Mouse (Mus musculus) limb, embryonic 14.5 days (tissue): ENCODE measurements at regions not wholly inside any gene's neighbourhood (a gene's known extent, or its start where the extent isn't known, plus 50 kb on each side); places are given as distances from the start of the nearest gene placed in this dataset.

Experiments used
- ATAC-seq: fragments of 200-750 bp; cut with Nextera tagmentation; 2 replicates; pipeline ENCODE4 v1.8.0; 2017; ENCODE audit warnings: low read depth, moderate number of reproducible peaks, moderate TSS enrichment; ENCODE audit not compliant: low FRiP score
- DNase-seq: peaks from one replicate; pipeline ENCODE4 v3.0.0-alpha.2; 2015; ENCODE audit warnings: low spot score
- H3K27ac ChIP-seq: fragments of 300-500 bp; sonication (generic); replicated peaks from 2 replicates; pipeline ENCODE4 v1.5.1; 2014; ENCODE audit warnings: low read depth, mild to moderate bottlenecking, low read length, moderate library complexity, mixed read lengths
- H3K27me3 ChIP-seq: fragments of 300-500 bp; sonication (generic); 2 replicates; pipeline ENCODE4 v1.6.1; 2014; ENCODE audit warnings: low read length, mixed read lengths; ENCODE audit not compliant: control insufficient read depth, insufficient read depth
- H3K36me3 ChIP-seq: fragments of 300-500 bp; sonication (generic); 2 replicates; pipeline ENCODE4 v1.6.1; 2014; ENCODE audit warnings: mild to moderate bottlenecking, low read length, moderate library complexity, mixed read lengths; ENCODE audit not compliant: control insufficient read depth, insufficient read depth
- H3K4me1 ChIP-seq: fragments of 300-500 bp; sonication (generic); 2 replicates; pipeline ENCODE4 v1.6.1; 2014; ENCODE audit warnings: antibody characterized with exemption, low read length, mixed read lengths; ENCODE audit not compliant: control insufficient read depth, insufficient read depth
- H3K4me2 ChIP-seq: fragments of 300-500 bp; sonication (generic); replicated peaks from 2 replicates; pipeline ENCODE4 v1.6.1; 2014; ENCODE audit warnings: low read depth, mild to moderate bottlenecking, low read length, moderate library complexity; ENCODE audit not compliant: severe bottlenecking
- H3K4me3 ChIP-seq: fragments of 300-500 bp; sonication (generic); replicated peaks from 2 replicates; pipeline ENCODE4 v1.5.1; 2014; ENCODE audit warnings: low read length
- H3K9ac ChIP-seq: fragments of 300-500 bp; sonication (generic); 2 replicates; pipeline ENCODE4 v1.6.1; 2014; ENCODE audit warnings: mild to moderate bottlenecking, low read depth, low read length, moderate library complexity; ENCODE audit not compliant: severe bottlenecking
- H3K9me3 ChIP-seq: fragments of 300-500 bp; sonication (generic); 2 replicates; pipeline ENCODE4 v1.6.1; 2016; ENCODE audit warnings: low read length; ENCODE audit not compliant: control insufficient read depth
- POLR2A ChIP-seq: fragments of 200-500 bp; IDR thresholded peaks from 2 replicates; pipeline ENCODE4 v1.8.0; 2012; ENCODE audit warnings: inconsistent platforms, mild to moderate bottlenecking, moderate library complexity, borderline replicate concordance; ENCODE audit not compliant: insufficient read depth, insufficient read length; ENCODE audit errors: extremely low read depth
- WGBS: fragments of 180-500 bp; shearing (Covaris S2); extraction: QIAGEN DNeasy Blood & Tissue Kit; methylation state at CpG from one replicate; pipeline ENCODE4 v1.1.7; 2014; 5-methylcytosine and 5-hydroxymethylcytosine counted together

DNA sequence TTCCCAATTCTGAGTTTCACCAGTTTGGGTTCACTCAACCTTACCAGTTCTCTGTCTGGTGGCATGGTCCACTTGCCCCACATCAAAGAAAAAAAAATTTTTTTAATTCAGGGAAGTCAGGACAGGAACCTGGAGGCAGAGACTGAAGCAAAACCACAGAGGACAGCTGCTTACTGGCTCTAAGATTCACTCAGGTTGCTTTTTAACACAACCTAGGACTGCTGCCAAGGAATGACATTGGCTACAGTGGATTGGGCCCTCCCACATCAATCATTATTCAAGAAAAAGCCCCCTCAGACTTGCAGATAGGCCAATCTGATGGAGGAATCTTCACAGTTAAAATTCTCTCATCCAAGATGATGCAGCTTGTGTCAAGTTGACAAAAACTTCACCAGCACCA lies 225.2 kb upstream of the Gm37988 start:
- H3K9ac ChIP-seq: no peak overlapping the region
- no peak for TF ChIP-seq POLR2A

DNA sequence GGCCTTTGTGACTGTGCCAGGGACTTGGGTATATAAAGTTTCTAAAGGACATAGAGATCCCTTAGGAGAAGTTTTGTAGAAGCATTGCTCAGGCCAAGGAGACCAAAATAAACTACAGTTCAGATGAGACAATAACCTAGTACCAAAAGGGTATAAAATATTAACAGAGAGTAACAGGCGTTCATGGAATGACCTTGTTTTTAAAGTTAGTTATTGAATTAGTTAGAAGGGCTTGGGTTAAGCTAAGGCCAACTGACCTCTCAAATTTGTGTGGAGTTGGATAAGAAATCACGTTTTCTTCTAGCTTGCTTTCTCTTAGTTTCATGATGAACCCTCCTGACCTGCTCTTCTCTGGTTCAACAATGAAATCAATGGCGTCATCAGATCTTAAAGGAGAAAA lies 209.8 kb upstream of the Gm37988 start:
- Histone ChIP-seq H3K4me2 (no peak overlapping the region), H3K9ac (no peak overlapping the region), H3K4me3 (no peak overlapping the region), H3K27me3 (no peaks in the 10 kb centered on the region), H3K36me3 (no peaks in the 10 kb centered on the region), H3K9me3 (no peaks in the 10 kb centered on the region), H3K4me1 (no peaks in the 10 kb centered on the region), H3K27ac (no peak overlapping the region)
- no peak for TF ChIP-seq POLR2A
- no peak for ATAC-seq
- 88% methylated on average over 3 of the region's 3 CpGs for WGBS
- DNase-seq: no peak

More for the DNA sequence above, 225.2 kb upstream of the Gm37988 start:
- Histone ChIP-seq H3K36me3 (no peaks in the 10 kb centered on the region), H3K4me3 (no peak overlapping the region), H3K9me3 (no peaks in the 10 kb centered on the region), H3K27ac (no peak overlapping the region), H3K27me3 (no peaks in the 10 kb centered on the region), H3K4me1 (no peaks in the 10 kb centered on the region), H3K4me2 (no peak overlapping the region)
- ATAC-seq: no peak
- DNase-seq: no peak

DNA sequence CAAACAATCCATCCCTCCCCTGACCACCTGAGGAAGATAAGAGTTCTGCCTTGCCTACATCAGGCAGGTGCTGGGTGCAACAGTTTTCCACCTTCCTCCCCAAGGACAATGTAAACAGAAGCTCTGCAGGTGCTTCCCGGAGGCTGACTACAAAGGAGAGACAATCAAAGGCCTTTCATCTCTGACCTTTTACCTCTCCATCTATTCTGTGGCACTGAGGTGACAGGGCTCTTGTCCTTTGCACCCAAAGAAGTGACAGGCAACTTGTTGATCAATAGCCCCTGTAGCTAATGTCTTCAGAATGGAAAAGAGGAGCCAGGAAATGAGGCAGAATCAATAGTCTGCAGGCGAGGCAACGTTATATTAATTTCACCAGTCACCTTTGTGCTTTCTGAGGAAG lies 209.3 kb upstream of the Gm37988 start:
- 45% methylated on average over 3 of the region's 3 CpGs for WGBS
- Histone ChIP-seq H3K27me3 (no peaks in the 10 kb centered on the region), H3K36me3 (no peaks in the 10 kb centered on the region)

DNA sequence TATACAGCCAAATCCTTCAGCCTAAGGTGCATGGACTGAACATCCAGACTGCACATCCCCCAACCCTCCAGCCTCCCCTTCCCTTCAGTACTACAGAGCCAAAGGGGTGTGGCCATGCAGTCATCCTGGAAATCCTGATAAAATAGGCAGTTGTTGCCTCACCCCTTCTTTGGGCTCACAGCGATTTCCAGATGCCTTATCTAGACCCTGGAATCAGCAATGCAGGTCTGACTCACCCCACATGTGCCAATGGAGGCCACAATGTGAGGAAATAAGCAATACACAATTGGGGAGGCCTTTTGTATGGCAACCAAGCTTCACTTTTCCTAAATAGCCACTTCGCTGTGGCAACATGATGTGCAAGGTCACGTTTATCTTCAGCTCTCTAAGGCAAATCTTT lies 205.3 kb upstream of the Gm37988 start:
- ATAC-seq (no peak), DNase-seq (no peak)
- no peaks in the 10 kb centered on the region for H3K27me3 ChIP-seq
- TF ChIP-seq POLR2A: no peak
- H3K4me3 ChIP-seq: no peak overlapping the region
- no peaks in the 10 kb centered on the region for H3K4me1 ChIP-seq
- H3K9ac ChIP-seq: no peak overlapping the region
- no peak overlapping the region for H3K27ac ChIP-seq
- H3K9me3 ChIP-seq: no peaks in the 10 kb centered on the region
- H3K4me2 ChIP-seq: no peak overlapping the region
- H3K36me3 ChIP-seq: no peaks in the 10 kb centered on the region
- 78% methylated on average over 3 of the region's 3 CpGs for WGBS

More for the DNA sequence above, 209.3 kb upstream of the Gm37988 start:
- Histone ChIP-seq H3K4me1 (no peaks in the 10 kb centered on the region), H3K9ac (no peak overlapping the region), H3K4me3 (no peak overlapping the region), H3K4me2 (no peak overlapping the region), H3K27ac (no peak overlapping the region), H3K9me3 (no peaks in the 10 kb centered on the region)
- no peak for TF ChIP-seq POLR2A
- ATAC-seq: no peak
- no peak for DNase-seq

DNA sequence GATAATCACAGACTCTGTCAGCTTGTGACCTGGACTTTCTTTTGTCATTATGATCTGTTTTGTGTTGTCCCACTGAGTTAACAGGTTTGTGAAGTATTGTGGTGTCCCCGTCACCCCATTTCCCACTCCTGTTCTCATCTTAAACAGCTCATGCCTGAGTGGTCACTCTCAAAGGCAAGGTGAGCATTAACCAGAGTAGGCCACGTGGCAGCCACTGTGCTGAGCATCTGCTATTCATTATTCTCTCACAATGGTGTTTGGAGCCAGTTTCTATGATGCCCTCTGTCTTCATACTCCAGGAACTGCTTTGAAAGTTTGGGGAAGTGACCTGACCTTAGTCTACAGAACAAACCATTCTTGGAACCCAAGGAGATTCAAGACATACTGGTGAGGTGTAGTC lies 198.9 kb upstream of the Gm37988 start:
- H3K27me3 ChIP-seq: no peaks in the 10 kb centered on the region
- H3K4me1 ChIP-seq: no peaks in the 10 kb centered on the region
- 51% methylated on average over 2 of the region's 2 CpGs for WGBS
- no peak for DNase-seq
- H3K4me3 ChIP-seq: no peak overlapping the region
- no peak overlapping the region for H3K9ac ChIP-seq
- no peak overlapping the region for H3K4me2 ChIP-seq
- H3K36me3 ChIP-seq: no peaks in the 10 kb centered on the region
- ATAC-seq: no peak
- no peak for TF ChIP-seq POLR2A
- H3K27ac ChIP-seq: no peak overlapping the region
- no peaks in the 10 kb centered on the region for H3K9me3 ChIP-seq

DNA sequence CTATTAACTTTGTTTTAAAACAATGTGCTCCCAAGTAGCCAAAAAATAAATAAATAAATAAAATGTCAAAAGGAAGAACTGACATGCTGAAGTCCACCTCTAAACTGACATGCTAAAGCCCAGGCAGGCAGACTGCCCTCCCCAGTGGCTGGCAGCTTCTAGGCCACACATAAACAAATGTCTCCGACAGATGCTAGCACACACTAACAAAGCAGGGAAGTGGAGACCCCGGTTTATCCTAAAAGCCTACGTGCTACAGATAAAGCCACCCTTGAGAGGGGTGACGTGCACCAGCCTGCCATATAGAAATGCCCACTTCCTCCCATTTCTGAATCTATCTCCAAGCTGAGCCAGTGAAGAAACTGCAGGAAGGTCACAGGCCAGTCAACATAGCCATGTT lies 194.4 kb upstream of the Gm37988 start:
- peaks cover 8% of the 10 kb centered on the region for H3K4me1 ChIP-seq
- no peak overlapping the region for H3K4me2 ChIP-seq
- 55% methylated on average over 4 of the region's 4 CpGs for WGBS
- TF ChIP-seq POLR2A: no peak
- no peak overlapping the region for H3K27ac ChIP-seq
- H3K27me3 ChIP-seq: no peaks in the 10 kb centered on the region
- no peaks in the 10 kb centered on the region for H3K36me3 ChIP-seq
- H3K9ac ChIP-seq: no peak overlapping the region
- DNase-seq (no peak), ATAC-seq (no peak)
- H3K4me3 ChIP-seq: no peak overlapping the region
- no peaks in the 10 kb centered on the region for H3K9me3 ChIP-seq
